24 mouse cellular contexts compared by ENCODE assay signal in the genomic region with DNA sequence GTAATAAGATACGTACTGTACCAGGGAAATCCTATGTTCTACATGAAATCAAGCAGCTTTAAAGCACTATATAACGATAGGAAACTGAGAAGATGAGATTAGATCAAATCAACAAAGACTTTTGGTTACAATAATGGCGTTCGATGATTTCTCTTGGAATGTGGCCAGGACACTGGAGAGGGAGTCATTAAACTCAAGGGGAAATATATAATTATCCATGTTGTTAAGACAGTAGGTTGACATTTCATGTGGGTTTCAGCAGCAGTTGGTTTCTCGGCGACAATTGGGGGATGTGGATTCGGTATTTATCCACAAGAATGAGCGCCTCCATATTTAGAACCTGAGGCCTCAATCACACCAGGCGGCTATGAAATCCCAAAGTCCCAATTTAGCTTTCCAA.
"Had no signal": no experiment of that assay in that cellular context is flagged by ENCODE, and none has a peak within 500 bp of the region (broad histone marks: within the 10 kb centered on the region; RNA-seq: fewer than 3 reads in every experiment).

No protein-coding gene starts in this region.

- ATAC-seq: midbrain, embryonic 13.5 days; midbrain, embryonic 16.5 days had no signal

- H3K27ac ChIP-seq: limb, embryonic 12.5 days; limb, embryonic 15.5 days; liver, embryonic 14.5 days; lung, embryonic 15.5 days; midbrain, embryonic 10.5 days; midbrain, embryonic 13.5 days; neural tube, embryonic 13.5 days; stomach, postnatal 0 days had no signal

- H3K4me3 ChIP-seq: limb, embryonic 12.5 days; limb, embryonic 15.5 days; lung, embryonic 15.5 days; megakaryocyte, embryonic 14.5 days; midbrain, embryonic 10.5 days; midbrain, embryonic 13.5 days; myocyte; neural tube, embryonic 13.5 days had no signal

- H3K9ac ChIP-seq: limb, embryonic 12.5 days; limb, embryonic 15.5 days; liver, embryonic 14.5 days; lung, embryonic 15.5 days; midbrain, embryonic 13.5 days; neural tube, embryonic 13.5 days had no signal

- H3K9me3 ChIP-seq: limb, embryonic 12.5 days; limb, embryonic 15.5 days; lung, embryonic 15.5 days; midbrain, embryonic 10.5 days; midbrain, embryonic 13.5 days; neural tube, embryonic 13.5 days had no signal

- H3K36me3 ChIP-seq: limb, embryonic 12.5 days; limb, embryonic 15.5 days; lung, embryonic 15.5 days; midbrain, embryonic 10.5 days; midbrain, embryonic 13.5 days; neural tube, embryonic 13.5 days had no signal

- H3K4me2 ChIP-seq: limb, embryonic 12.5 days; limb, embryonic 15.5 days; liver, embryonic 11.5 days; lung, embryonic 15.5 days; midbrain, embryonic 13.5 days; neural tube, embryonic 13.5 days had no signal

- H3K27me3 ChIP-seq: limb, embryonic 15.5 days; lung, embryonic 15.5 days; megakaryocyte, embryonic 14.5 days; midbrain, embryonic 13.5 days; neural tube, embryonic 13.5 days had no signal

- DNase-seq: kidney, postnatal 14 days; kidney, postnatal 4 days; left cerebral cortex, postnatal 4 days; lung, adult 18-20 months; lung, postnatal 10 days; lung, postnatal 36 days; right cerebral cortex, adult 18-20 months; right cerebral cortex, postnatal 14 days; right cerebral cortex, postnatal 4 days; thymus, adult 2 months; thymus, postnatal 14 days; thymus, postnatal 4 days had no signal

- H3K4me1 ChIP-seq: limb, embryonic 12.5 days; limb, embryonic 15.5 days; megakaryocyte, embryonic 14.5 days; midbrain, embryonic 13.5 days had no signal
